Mouse (Mus musculus): ENCODE results near the gene Rdh7.

DNA sequence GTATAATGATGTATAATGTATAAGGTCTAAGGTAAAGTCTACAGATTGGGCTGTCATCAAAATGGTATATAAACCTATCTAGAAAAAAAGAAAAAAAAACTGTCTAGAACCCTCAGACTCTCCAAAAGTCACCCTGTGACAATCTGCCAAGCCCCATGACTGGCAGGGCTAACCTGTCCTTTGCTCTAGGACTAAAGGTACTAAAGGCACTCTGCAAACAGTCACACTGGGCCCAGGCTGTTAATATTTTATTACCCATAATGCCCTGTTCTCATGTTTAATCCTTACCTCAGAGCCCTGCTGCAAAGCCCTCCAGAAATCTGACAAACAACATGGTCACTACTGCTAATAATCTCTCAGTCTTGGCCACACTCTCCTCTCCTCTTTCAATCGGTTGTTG lies 2.1 kb downstream of the Rdh7 start:
- TF ChIP-seq CTCF (IDR thresholded peaks at IDR 0.05; ENCODE audit: control insufficient read depth, insufficient read depth, insufficient read length) (no peak), USF1 (IDR thresholded peaks at IDR 0.05; ENCODE audit: low read depth) (no peak), MYOG (IDR thresholded peaks at IDR 0.05; ENCODE audit: control insufficient read depth, extremely low read depth, insufficient read length) (no peak), MAX (IDR thresholded peaks at IDR 0.05) (no peak), MYOD1 (IDR thresholded peaks at IDR 0.05; ENCODE audit: control insufficient read depth, insufficient read length, low read depth) (no peak), FOSL1 (IDR thresholded peaks at IDR 0.05; ENCODE audit: insufficient read depth, low read length, poor library complexity, severe bottlenecking) (no peak)

Data from C2C12 (cell line).